Mouse (Mus musculus) embryonic facial prominence, embryonic 12.5 days (tissue): ENCODE measurements at regions not wholly inside any gene's neighbourhood (a gene's known extent, or its start where the extent isn't known, plus 50 kb on each side); places are given as distances from the start of the nearest gene placed in this dataset.

Source experiments
- ATAC-seq: fragments of 200-750 bp; cut with Nextera tagmentation; 2 replicates; pipeline ENCODE4 v1.8.0; 2017; ENCODE audit not compliant: insufficient number of reproducible peaks, insufficient read depth, low FRiP score, low TSS enrichment
- H3K27ac ChIP-seq: fragments of 300-500 bp; sonication (generic); 2 replicates; pipeline ENCODE4 v1.5.1; 2016; ENCODE audit warnings: mild to moderate bottlenecking
- H3K27me3 ChIP-seq: fragments of 300-500 bp; sonication (generic); 2 replicates; pipeline ENCODE4 v1.6.1; 2016; ENCODE audit warnings: mild to moderate bottlenecking, moderate library complexity
- H3K36me3 ChIP-seq: fragments of 300-500 bp; sonication (generic); 2 replicates; pipeline ENCODE4 v1.6.1; 2016; ENCODE audit warnings: mild to moderate bottlenecking
- H3K4me1 ChIP-seq: fragments of 300-500 bp; sonication (generic); 2 replicates; pipeline ENCODE4 v1.6.1; 2016
- H3K4me2 ChIP-seq: fragments of 300-500 bp; sonication (generic); replicated peaks from 2 replicates; pipeline ENCODE4 v1.6.1; 2016; ENCODE audit warnings: mild to moderate bottlenecking, moderate library complexity
- H3K4me3 ChIP-seq: fragments of 300-500 bp; sonication (generic); 2 replicates; pipeline ENCODE4 v1.5.1; 2016; ENCODE audit warnings: mild to moderate bottlenecking
- H3K9ac ChIP-seq: fragments of 300-500 bp; sonication (generic); 2 replicates; pipeline ENCODE4 v1.6.1; 2016; ENCODE audit warnings: mild to moderate bottlenecking, moderate library complexity
- H3K9me3 ChIP-seq: fragments of 300-500 bp; sonication (generic); 2 replicates; pipeline ENCODE4 v1.6.1; 2016; ENCODE audit warnings: mild to moderate bottlenecking, moderate library complexity
- WGBS: fragments of 180-500 bp; shearing (Covaris S2); methylation state at CpG from one replicate; pipeline ENCODE4 v1.1.7; 2016; 5-methylcytosine and 5-hydroxymethylcytosine counted together

DNA sequence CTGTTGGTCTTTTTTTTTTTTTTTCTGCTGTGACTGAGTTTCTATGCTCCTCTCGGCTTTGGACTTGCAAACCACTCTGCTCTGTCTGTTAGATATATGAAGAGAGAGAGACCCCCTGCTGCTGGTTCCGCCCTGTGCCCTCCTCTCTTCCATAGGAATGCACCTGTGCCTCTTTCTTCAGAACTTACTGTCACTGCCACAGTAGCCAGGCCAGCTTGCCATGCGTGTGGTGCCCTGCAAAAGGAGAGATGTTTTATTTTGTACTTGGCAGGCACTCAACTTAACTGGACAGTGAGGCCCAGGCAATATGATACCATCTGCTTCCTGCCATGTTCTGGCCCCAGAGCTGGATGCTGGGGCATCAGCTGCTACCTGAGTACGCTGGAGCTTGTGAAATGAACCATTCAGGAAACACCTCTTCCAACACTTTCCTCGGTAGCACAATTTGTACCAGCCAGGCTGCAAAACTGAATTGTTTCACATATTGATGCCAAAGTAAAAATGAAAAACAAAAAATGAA is 392.8 kb downstream of the Ttll7 start:
- Histone ChIP-seq H3K4me1 (peaks cover 4% of the 10 kb centered on the region; the same call in 1 of the 2 replicates), H3K27me3 (no peaks in the 10 kb centered on the region; the same call in 1 of the 2 replicates), H3K4me2 (no peak overlapping the region), H3K4me3 (no peak overlapping the region), H3K27ac (no peak overlapping the region), H3K9ac (no peak overlapping the region), H3K36me3 (no peaks in the 10 kb centered on the region), H3K9me3 (no peaks in the 10 kb centered on the region)
- ATAC-seq = no peak
- 67% methylated on average over 5 of the region's 5 CpGs for WGBS

DNA sequence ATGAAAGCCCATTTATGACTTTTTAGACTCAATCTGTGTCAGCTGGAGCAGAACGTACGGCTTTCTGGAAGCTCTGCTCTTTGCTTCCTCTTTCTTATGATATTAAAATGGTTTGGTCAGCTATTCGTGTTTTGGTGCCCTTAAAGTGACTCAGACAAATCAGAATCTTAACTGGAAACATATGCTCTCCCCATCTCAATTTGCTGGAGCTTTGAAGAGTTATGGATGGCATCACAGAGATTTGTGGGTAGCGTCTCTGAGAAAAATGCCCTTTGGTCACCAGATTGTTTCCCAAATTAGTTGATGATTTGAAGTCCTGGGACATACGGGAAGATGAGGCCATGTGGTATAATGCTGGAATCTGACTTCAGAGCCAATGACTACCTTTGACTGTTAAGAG is 394.0 kb downstream of the Ttll7 start:
- ATAC-seq = no peak
- 39% methylated on average over 5 of the region's 5 CpGs for WGBS
- H3K27ac ChIP-seq = no peak overlapping the region
- H3K27me3 ChIP-seq = no peaks in the 10 kb centered on the region; the same call in 1 of the 2 replicates
- H3K36me3 ChIP-seq = no peaks in the 10 kb centered on the region
- H3K9ac ChIP-seq = no peak overlapping the region
- H3K9me3 ChIP-seq = no peaks in the 10 kb centered on the region
- H3K4me3 ChIP-seq = no peak overlapping the region
- no peak overlapping the region for H3K4me2 ChIP-seq
- H3K4me1 ChIP-seq = peaks cover 4% of the 10 kb centered on the region; the same call in 1 of the 2 replicates

DNA sequence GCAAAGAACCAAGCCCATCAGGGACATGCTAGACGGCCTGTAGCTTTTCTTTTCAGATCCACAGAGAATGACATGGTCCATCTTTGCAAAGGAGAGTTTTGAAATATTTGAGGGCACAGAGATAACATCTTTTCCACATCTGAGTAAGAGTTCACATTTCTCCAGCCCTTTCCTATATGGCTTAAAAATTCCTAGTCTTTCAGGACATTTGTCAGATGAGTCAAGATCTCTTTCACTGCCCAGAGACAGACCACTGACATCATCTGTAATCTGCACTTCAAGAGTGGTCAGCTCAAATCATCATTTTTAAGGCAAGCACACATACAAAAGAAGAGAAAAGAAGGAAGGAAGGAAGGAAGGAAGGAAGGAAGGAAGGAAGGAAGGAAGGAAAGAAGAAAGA is 397.3 kb downstream of the Ttll7 start:
- Histone ChIP-seq H3K27me3 (no peaks in the 10 kb centered on the region; the same call in 1 of the 2 replicates), H3K4me2 (no peak overlapping the region), H3K36me3 (no peaks in the 10 kb centered on the region), H3K9me3 (no peaks in the 10 kb centered on the region), H3K4me1 (peaks cover 4% of the 10 kb centered on the region; the same call in 1 of the 2 replicates), H3K9ac (no peak overlapping the region), H3K27ac (no peak overlapping the region), H3K4me3 (no peak overlapping the region)
- 70% methylated on average over 1 of the region's 1 CpGs for WGBS
- no peak for ATAC-seq

DNA sequence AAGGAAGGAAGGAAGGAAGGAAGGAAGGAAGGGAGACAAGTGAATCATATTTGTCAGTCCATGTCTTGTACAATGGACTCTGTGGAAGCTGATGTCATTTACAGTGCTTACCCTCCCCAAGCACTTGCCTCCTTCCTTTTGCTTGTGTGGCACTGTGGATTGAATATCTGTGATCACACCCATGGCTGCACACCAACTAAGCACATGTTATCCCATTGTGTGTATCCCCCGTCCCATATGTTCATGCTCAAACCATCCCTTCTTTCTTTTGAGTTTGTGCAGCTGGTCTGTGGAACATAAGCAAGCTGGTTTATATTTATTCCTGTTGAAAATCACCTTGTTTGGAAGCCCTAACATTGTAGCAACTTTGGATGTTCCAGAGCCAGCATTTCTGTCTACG is 397.7 kb downstream of the Ttll7 start:
- peaks cover 4% of the 10 kb centered on the region; the same call in 1 of the 2 replicates for H3K4me1 ChIP-seq

DNA sequence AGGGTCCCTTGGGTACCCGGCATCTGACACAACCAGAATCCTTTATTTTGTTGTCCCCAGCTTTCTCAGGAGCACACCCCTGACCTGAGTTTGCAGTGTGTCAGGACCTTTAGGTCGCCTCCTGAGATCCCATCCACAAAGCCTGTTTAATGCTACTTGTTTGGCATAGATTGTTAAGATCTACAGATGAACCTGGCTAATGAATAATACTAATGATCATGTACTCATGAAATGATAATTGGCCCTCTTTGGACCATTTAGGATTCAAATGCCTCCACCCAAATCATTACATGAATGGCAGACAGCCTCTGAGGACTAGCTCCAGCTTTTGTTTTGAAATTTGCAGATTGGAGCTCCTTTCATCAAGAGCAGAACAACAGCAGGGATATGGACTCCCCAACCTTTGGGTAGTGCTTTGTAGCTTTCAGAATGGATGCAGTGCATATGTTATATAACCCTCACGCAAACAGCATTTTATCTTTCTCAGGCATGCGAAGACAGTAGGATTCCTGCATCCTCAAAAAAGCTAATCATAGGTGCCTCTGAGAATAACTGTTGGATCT is 400.1 kb downstream of the Ttll7 start:
- Histone ChIP-seq H3K9me3 (no peaks in the 10 kb centered on the region), H3K4me1 (no peaks in the 10 kb centered on the region), H3K4me3 (no peak overlapping the region), H3K27me3 (no peaks in the 10 kb centered on the region; the same call in 1 of the 2 replicates), H3K27ac (no peak overlapping the region), H3K4me2 (no peak overlapping the region), H3K36me3 (no peaks in the 10 kb centered on the region), H3K9ac (no peak overlapping the region)
- no peak for ATAC-seq
- 79% methylated on average over 4 of the region's 4 CpGs for WGBS

More for the DNA sequence above, 397.7 kb downstream of the Ttll7 start:
- H3K9ac ChIP-seq = no peak overlapping the region
- H3K27me3 ChIP-seq = no peaks in the 10 kb centered on the region; the same call in 1 of the 2 replicates
- no peaks in the 10 kb centered on the region for H3K9me3 ChIP-seq
- H3K27ac ChIP-seq = no peak overlapping the region
- WGBS = 80% methylated on average over 2 of the region's 2 CpGs
- ATAC-seq = no peak
- no peak overlapping the region for H3K4me2 ChIP-seq
- no peaks in the 10 kb centered on the region for H3K36me3 ChIP-seq
- no peak overlapping the region for H3K4me3 ChIP-seq

DNA sequence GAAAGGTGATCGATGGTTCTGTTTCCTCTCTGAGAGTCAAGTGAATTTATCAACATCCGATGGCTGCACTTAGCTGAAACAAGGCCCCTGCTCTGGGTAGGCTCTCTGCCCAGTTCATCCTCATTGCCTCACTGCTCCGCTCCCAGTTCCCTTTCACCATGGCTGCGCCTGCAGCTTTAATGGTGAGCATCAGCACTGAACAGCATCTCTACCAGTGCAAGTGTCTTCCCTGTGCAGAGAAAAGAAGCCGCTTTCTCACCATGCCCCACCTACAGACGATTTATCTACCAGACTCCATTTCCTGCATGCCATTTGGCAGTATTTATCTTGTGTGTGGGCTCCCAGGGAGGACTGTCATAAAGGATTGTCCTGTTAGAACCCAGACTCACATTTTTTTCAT is 400.6 kb downstream of the Ttll7 start:
- WGBS = 62% methylated on average over 6 of the region's 6 CpGs
- no peak overlapping the region for H3K9ac ChIP-seq
- H3K9me3 ChIP-seq = no peaks in the 10 kb centered on the region
- H3K4me3 ChIP-seq = no peak overlapping the region
- no peak overlapping the region for H3K4me2 ChIP-seq
- no peaks in the 10 kb centered on the region for H3K36me3 ChIP-seq
- H3K4me1 ChIP-seq = no peaks in the 10 kb centered on the region
- no peak overlapping the region for H3K27ac ChIP-seq
- ATAC-seq = no peak
- H3K27me3 ChIP-seq = no peaks in the 10 kb centered on the region; the same call in 1 of the 2 replicates

DNA sequence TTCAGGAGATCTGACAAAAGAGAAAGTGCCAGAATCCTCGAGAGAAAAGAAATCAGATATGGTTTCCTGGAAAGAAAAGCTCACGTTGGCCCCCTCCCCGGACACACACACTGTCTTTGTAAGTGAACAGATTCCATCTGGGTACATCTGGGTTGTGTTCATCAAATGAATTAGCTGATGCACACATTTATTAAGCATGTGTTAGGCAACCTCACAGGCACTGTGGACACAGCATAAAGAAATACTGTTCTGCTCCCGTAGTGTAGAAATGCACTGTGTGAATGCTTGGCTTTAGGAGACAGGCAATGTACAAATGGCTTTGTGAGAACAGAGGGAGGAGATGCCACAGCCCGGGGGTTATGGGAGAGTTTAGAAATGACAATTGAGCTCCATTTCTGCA is 402.3 kb downstream of the Ttll7 start:
- H3K4me1 ChIP-seq = no peaks in the 10 kb centered on the region
- no peak overlapping the region for H3K9ac ChIP-seq
- no peak overlapping the region for H3K27ac ChIP-seq
- H3K36me3 ChIP-seq = no peaks in the 10 kb centered on the region
- no peak overlapping the region for H3K4me3 ChIP-seq
- H3K9me3 ChIP-seq = no peaks in the 10 kb centered on the region
- H3K27me3 ChIP-seq = no peaks in the 10 kb centered on the region
- WGBS = 54% methylated on average over 5 of the region's 5 CpGs
- H3K4me2 ChIP-seq = no peak overlapping the region
- no peak for ATAC-seq

DNA sequence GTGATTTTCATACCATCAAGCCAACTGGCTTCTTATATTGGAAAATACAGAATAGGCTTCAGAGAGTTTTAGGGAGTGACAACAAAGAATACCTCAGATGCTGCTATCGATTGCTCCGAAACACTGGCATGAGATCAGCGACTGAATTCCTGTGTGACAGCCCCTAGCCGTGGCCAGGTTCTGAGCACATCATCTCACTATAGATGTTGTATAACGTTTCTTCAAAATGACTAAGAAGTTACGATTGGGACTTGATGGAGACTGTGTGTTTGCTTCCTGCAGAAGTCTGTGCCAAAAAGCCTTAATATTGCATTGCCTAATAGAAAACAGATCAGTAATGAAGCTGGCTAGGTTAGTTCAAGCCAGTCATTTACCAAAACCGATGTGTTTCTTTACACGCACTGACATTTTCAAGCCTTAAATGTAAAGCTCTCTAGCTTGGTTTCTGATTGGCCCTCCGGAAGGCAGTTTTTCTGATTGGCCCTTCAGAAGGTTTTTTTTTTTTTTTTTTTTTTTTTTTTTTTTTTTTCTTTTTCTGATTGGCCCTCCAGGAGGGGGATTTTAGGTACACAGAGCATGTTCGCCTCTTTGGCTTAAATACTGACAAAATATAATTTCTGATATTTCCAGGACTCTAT is 408.9 kb downstream of the Ttll7 start:
- H3K27ac ChIP-seq = no peak overlapping the region
- ATAC-seq = no peak
- H3K4me3 ChIP-seq = no peak overlapping the region
- WGBS = 68% methylated on average over 10 of the region's 10 CpGs
- H3K27me3 ChIP-seq = no peaks in the 10 kb centered on the region
- H3K9ac ChIP-seq = no peak overlapping the region
- no peak overlapping the region for H3K4me2 ChIP-seq
- H3K4me1 ChIP-seq = peaks cover 3% of the 10 kb centered on the region; the same call in 1 of the 2 replicates
- no peaks in the 10 kb centered on the region for H3K9me3 ChIP-seq
- no peaks in the 10 kb centered on the region for H3K36me3 ChIP-seq

DNA sequence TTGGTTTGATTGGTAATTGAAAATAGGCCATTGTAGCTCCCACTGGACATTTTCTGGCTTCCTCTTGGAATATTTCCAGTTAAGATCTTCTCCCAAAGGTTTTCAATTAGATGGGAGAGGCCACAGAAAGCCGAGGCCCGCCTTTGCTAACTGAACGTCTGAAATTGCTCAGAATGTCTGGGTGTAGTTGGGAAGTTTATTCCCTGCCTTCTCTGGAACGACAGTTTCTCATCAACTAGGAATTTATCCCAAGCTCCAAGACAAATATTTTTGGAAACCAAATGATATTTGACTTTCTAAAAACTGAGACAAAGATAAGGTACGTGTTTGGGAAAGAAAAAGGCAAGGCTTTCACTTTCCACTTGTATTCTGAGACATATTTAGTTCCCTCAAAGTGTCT is 414.4 kb downstream of the Ttll7 start:
- H3K9ac ChIP-seq = no peak overlapping the region
- no peaks in the 10 kb centered on the region for H3K9me3 ChIP-seq
- no peaks in the 10 kb centered on the region for H3K27me3 ChIP-seq
- H3K36me3 ChIP-seq = no peaks in the 10 kb centered on the region
- H3K4me2 ChIP-seq = no peak overlapping the region
- ATAC-seq = no peak
- H3K4me3 ChIP-seq = no peak overlapping the region
- 45% methylated on average over 5 of the region's 5 CpGs for WGBS
- H3K27ac ChIP-seq = no peak overlapping the region
- peaks cover 3% of the 10 kb centered on the region; the same call in 1 of the 2 replicates for H3K4me1 ChIP-seq

DNA sequence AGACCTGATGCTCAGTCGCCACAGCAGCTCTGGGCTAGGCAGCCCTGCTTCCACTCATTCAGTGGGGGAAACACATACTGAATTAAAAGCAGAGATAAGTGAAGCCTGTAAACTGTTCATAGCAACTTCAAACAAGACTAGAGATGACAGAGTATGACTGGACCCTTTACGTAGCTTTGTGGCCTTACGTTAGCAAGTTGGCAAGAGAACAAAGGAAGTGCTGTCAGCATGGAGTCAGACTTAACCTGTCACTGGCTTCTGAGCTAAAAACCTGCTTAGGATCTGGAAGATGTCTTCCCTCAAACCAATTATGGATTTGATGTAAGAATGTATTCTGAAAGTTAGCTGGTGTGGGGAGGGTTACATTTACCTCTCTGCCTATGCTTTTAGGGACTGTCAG is 421.3 kb downstream of the Ttll7 start:
- 58% methylated on average over 3 of the region's 3 CpGs for WGBS
- no peak for ATAC-seq

DNA sequence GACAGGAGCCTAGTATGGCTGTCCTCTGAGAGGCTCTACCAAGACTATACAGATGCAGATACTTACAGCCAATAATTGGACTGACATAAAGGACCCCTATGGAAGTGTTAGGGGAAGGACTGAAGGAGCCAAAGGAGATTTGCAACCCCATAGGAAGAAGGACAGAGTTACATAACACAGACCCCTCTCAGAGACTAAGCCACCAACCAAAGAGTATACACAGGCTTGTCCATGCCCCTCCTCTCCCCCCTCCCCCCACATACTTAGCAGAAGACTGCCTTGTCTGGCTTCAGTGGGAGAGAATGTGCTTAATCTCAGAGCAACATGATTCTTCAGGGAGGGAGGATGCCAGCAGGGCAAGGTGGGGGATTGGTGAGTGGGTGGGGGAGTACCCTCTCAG is 426.4 kb downstream of the Ttll7 start:
- Histone ChIP-seq H3K36me3 (no peaks in the 10 kb centered on the region), H3K4me2 (no peak overlapping the region), H3K27me3 (no peaks in the 10 kb centered on the region), H3K4me3 (no peak overlapping the region), H3K4me1 (0 out of 2 replicates have a peak, but pooled peaks cover 3% of the 10 kb centered on the region), H3K9ac (no peak overlapping the region), H3K27ac (no peak overlapping the region), H3K9me3 (no peaks in the 10 kb centered on the region)
- ATAC-seq = no peak

More for the DNA sequence above, 421.3 kb downstream of the Ttll7 start:
- Histone ChIP-seq H3K27ac (no peak overlapping the region), H3K9me3 (no peaks in the 10 kb centered on the region), H3K27me3 (no peaks in the 10 kb centered on the region), H3K4me3 (no peak overlapping the region), H3K4me1 (0 out of 2 replicates have a peak, but pooled peaks cover 3% of the 10 kb centered on the region), H3K36me3 (no peaks in the 10 kb centered on the region), H3K9ac (no peak overlapping the region), H3K4me2 (no peak overlapping the region)

DNA sequence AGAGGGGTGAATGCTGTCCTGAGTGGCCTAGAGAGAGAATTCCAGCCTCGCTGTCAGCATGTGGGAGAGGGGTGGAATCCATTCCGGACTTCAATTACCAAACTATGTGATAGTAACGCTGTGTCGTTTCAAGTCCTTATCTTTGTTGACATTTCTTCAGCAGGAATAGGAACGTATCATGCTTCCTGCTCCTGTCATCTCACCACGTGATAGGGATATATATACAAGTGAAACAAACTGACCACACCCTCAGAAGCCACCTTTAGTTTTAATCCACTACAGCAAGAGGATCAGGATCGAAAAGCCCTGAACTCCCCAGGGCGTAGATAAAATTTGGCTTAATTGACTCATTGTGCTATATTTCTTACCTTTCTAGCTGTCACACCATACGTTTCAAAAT is 431.6 kb downstream of the Ttll7 start:
- Histone ChIP-seq H3K27me3 (no peaks in the 10 kb centered on the region), H3K4me2 (no peak overlapping the region), H3K4me3 (no peak overlapping the region), H3K36me3 (no peaks in the 10 kb centered on the region), H3K9ac (no peak overlapping the region), H3K4me1 (peaks cover 17% of the 10 kb centered on the region), H3K9me3 (no peaks in the 10 kb centered on the region), H3K27ac (no peak overlapping the region)
- ATAC-seq = no peak
- WGBS = 72% methylated on average over 9 of the region's 9 CpGs
